Mouse (Mus musculus) erythroblast, embryonic 14.5 days (primary cell): ENCODE measurements around the gene Srsf4.

Source experiments
- GATA1 ChIP-seq: IDR thresholded peaks from 2 replicates; pipeline ENCODE4 v1.6.1; 2012; ENCODE audit warnings: low read length, inconsistent platforms, mixed read lengths
- TAL1 ChIP-seq: IDR thresholded peaks from 3 replicates; pipeline ENCODE4 v1.6.1; 2012; ENCODE audit warnings: low read length, inconsistent platforms, mixed read lengths

DNA sequence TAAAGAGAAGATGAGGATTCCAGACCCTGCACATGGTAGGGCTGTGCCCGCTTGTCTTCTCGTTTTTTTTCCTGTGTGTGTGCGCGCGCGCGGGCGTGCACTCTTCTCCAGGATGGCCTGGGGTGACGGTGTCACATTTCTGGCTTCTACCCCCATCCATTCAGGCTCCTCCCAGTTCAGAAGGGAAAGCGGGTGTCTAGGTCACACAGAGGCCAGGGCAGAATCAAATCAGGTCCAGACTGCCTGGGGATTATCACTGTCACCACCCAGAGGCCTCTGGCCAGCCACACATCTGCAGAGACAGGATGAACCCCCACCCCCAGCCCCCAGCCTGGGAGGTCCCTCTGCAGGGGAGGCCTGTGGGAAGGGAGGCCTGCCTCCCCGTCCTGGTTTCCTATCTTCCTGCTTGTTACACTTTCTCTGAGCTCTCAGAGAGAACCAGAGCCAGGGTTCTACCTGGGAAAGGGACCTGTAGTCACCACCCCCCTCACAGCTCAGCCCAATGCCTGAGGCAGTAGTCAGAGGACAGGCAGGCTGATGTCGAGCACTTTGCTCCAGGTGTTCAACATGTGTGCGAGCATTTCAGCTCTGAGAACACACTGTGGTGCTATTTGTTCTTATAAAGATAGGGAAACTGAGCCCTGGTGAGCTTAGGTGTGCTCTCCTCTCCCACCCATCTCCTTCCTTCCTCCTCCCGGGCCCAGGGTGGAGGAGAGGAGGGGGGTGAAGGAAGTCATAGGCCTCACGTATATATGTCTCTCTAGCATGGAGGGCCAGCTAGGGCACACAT is 45.5 kb downstream of the Srsf4 start:
- TF ChIP-seq TAL1 (no peak), GATA1 (no peak)
